Mouse (Mus musculus) 416B (cell line): ENCODE data around the gene Haus2.

Experiments
- DNase-seq: peaks from one replicate; pipeline ENCODE4 v3.0.0; 2011; ENCODE audit warnings: low read depth

Gene Haus2

GRCm38 (mm10) chr2:120608830-120609723 lies at the start of gene Haus2, which contains the start of gene Lrrc57:
Gene Haus2 (plus strand): TSS chr2:120609383.
Gene Lrrc57 (minus strand): TSS chr2:120609520.
- DNase-seq: peak; percentile 92

- DNase-seq: no peak
Observed at GRCm38 (mm10) chr2:120561524-120561923, 47.7 kb upstream of the Haus2 start.

- DNase-seq: peak; percentile 49
Observed at GRCm38 (mm10) chr2:120562859-120563234, 46.3 kb upstream of the Haus2 start.

GRCm38 (mm10) chr2:120563235-120563990 lies 45.8 kb upstream of the Haus2 start, which contains the start of gene Zfp106:
Gene Zfp106 (minus strand): TSS chr2:120563843.
- DNase-seq: peak; percentile 94

- peak; percentile 32 for DNase-seq
Observed at GRCm38 (mm10) chr2:120564548-120565188, 44.5 kb upstream of the Haus2 start.

GRCm38 (mm10) chr2:120565363-120565762 lies 43.8 kb upstream of the Haus2 start:
- DNase-seq: peak; percentile 55

- peak; percentile 94 for DNase-seq
Observed at GRCm38 (mm10) chr2:120566886-120567797, 42.0 kb upstream of the Haus2 start, which contains the start of gene Snap23. Gene Snap23 (plus strand): TSS chr2:120567671.

- DNase-seq: peak; percentile 19
Observed at GRCm38 (mm10) chr2:120567798-120568320, 41.3 kb upstream of the Haus2 start.

GRCm38 (mm10) chr2:120571081-120571480 lies 38.1 kb upstream of the Haus2 start:
- DNase-seq: no peak

GRCm38 (mm10) chr2:120572161-120572560 lies 37.0 kb upstream of the Haus2 start:
- DNase-seq: peak; percentile 60

GRCm38 (mm10) chr2:120575121-120575520 lies 34.1 kb upstream of the Haus2 start:
- DNase-seq: no peak

- peak; percentile 75 for DNase-seq
Observed at GRCm38 (mm10) chr2:120575978-120576377, 33.2 kb upstream of the Haus2 start.

GRCm38 (mm10) chr2:120577799-120578198 lies 31.4 kb upstream of the Haus2 start:
- no peak for DNase-seq

GRCm38 (mm10) chr2:120578286-120578685 lies 30.9 kb upstream of the Haus2 start:
- peak; percentile 84 for DNase-seq

- no peak for DNase-seq
Observed at GRCm38 (mm10) chr2:120589759-120590158, 19.4 kb upstream of the Haus2 start.

GRCm38 (mm10) chr2:120592227-120592626 lies 17.0 kb upstream of the Haus2 start:
- DNase-seq: no peak

- DNase-seq: no peak
Observed at GRCm38 (mm10) chr2:120597734-120598133, 11.4 kb upstream of the Haus2 start.

GRCm38 (mm10) chr2:120599506-120599905 lies 9.7 kb upstream of the Haus2 start:
- DNase-seq: peak; percentile 75

GRCm38 (mm10) chr2:120606021-120606690 lies 3.0 kb upstream of the Haus2 start:
- peak; percentile 60 for DNase-seq
